Mouse (Mus musculus) MEL (cell line): ENCODE data around the gene Rap1gds1.

Experiments used
- CHD2 ChIP-seq: IDR thresholded peaks from 2 replicates; pipeline ENCODE4 v1.6.1; 2011; ENCODE audit warnings: low read length, improper control_type of control experiment
- CTCF ChIP-seq, 3 experiments: IDR thresholded peaks in 2 of 3; conservative IDR thresholded peaks in 1 of 3; 2 replicates each; pipeline ENCODE4 v1.5.1; 2011 to 2012; ENCODE audit warnings: low read length in 3 of 3, low read depth in 2 of 3, mild to moderate bottlenecking in 2 of 3, improper control_type of control experiment in 1 of 3, inconsistent platforms in 1 of 3, mixed read lengths in 1 of 3, moderate library complexity in 1 of 3; ENCODE audit not compliant: control insufficient read depth in 1 of 3, insufficient read depth in 1 of 3, poor library complexity in 1 of 3, severe bottlenecking in 1 of 3
- EP300 ChIP-seq, 2 experiments: IDR thresholded peaks; 2 replicates each; pipeline ENCODE4 v1.6.1; 2011; ENCODE audit warnings: improper control_type of control experiment in 2 of 2, low read length in 2 of 2, low read depth in 1 of 2, mild to moderate bottlenecking in 1 of 2
- POLR2A ChIP-seq, 2 experiments: IDR thresholded peaks; 2 replicates each; pipeline ENCODE4 v1.6.1; 2011 to 2012; ENCODE audit warnings: low read length in 2 of 2, mild to moderate bottlenecking in 2 of 2, control low read depth in 1 of 2, improper control_type of control experiment in 1 of 2, low read depth in 1 of 2, moderate library complexity in 1 of 2; ENCODE audit not compliant: control insufficient read depth in 1 of 2, insufficient read depth in 1 of 2, poor library complexity in 1 of 2
- POLR2AphosphoS2 ChIP-seq: IDR thresholded peaks from 2 replicates; pipeline ENCODE4 v1.6.1; 2011; ENCODE audit warnings: low read length, improper control_type of control experiment
- ZC3H11A ChIP-seq: IDR thresholded peaks from 2 replicates; pipeline ENCODE4 v1.6.1; 2012; ENCODE audit warnings: low read depth, mild to moderate bottlenecking, inconsistent platforms, low read length, improper control_type of control experiment

DNA sequence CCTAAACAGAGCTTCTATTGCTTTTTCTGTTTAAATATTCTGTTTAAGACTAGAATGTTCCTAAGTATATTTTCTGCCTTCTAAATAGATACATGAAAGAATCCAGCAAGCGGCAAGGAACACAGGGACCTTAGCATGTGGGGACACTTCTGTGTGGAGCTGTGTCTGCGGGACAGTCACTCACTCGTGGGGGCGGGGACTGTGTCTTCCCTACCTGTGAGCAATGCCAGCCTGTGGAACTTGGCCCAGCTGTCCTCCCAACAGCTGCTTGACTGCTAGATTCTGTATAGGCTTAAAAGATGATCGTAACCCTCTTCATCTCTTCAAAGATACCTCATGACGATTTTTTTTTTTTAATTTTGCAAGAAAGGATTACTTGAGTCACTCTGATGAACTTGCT, 199.1 kb downstream of the Rap1gds1 start:
- TF ChIP-seq CTCF (IDR thresholded peaks at IDR 0.05 in 2 of 3, conservative IDR thresholded peaks at IDR 0.05 in 1 of 3; ENCODE audit: control insufficient read depth in 1 of 3, insufficient read depth in 1 of 3, low read depth in 2 of 3, low read length in 3 of 3, poor library complexity in 1 of 3, severe bottlenecking in 1 of 3), result no peak
- no peak for TF ChIP-seq POLR2AphosphoS2
- no peak for TF ChIP-seq POLR2A (IDR thresholded peaks at IDR 0.05; ENCODE audit: control insufficient read depth in 1 of 2, insufficient read depth in 1 of 2, low read depth in 1 of 2, low read length in 2 of 2, poor library complexity in 1 of 2)
- TF ChIP-seq ZC3H11A, result no peak
- TF ChIP-seq EP300 (IDR thresholded peaks at IDR 0.05; ENCODE audit: low read depth in 1 of 2, low read length in 2 of 2), result no peak
- TF ChIP-seq CHD2, result no peak
